10 mouse cellular contexts compared by ENCODE assay signal in genomic region chr19:34547976-34548375, GRCm38 (mm10). TPM values are rescaled to one million over a fixed set of nuclear protein-coding genes. Genes with fewer than 3 reads are reported as not detected.
DNase-seq lines count a peak whose midpoint lies in the region; ATAC-seq and TF ChIP-seq lines count a peak whose summit lies in the region.
"Had no signal": no experiment of that assay in that cellular context is flagged by ENCODE, and none has a peak within 500 bp of the region (broad histone marks: within the 10 kb centered on the region; RNA-seq: fewer than 3 reads in every experiment).

No protein-coding gene starts in this region.

- WGBS in intestine, postnatal 0 days, result 42% methylated on average over 7 of the region's 7 CpGs
- 38% methylated on average over 7 of the region's 7 CpGs for WGBS in intestine, embryonic 16.5 days
- 24% methylated on average over 7 of the region's 7 CpGs for WGBS in olfactory bulb, adult 2 months

- peak; percentile 67 for DNase-seq in adrenal gland, adult 8-10 months
- DNase-seq in embryo, embryonic 9.5 days (ENCODE audit: extremely low spot score), result peak; percentile 59
- peak; percentile 87 to 94 for DNase-seq in heart, postnatal 36 days
- peak; percentile 57 to 77 for DNase-seq in left cerebral cortex, postnatal 25 days (ENCODE audit: low spot score in 2 of 2)
- peak; percentile 89 for DNase-seq in thymus, postnatal 14 days

- H3K4me2 ChIP-seq in intestine, postnatal 0 days (replicated peaks; ENCODE audit: low read depth), result no peak overlapping the region
- no peak overlapping the region for H3K4me2 ChIP-seq in intestine, embryonic 16.5 days (ENCODE audit: low read depth, low read length)
- H3K4me2 ChIP-seq: stomach, embryonic 15.5 days had no signal

- no peaks in the 10 kb centered on the region for H3K36me3 ChIP-seq in intestine, postnatal 0 days (ENCODE audit: control insufficient read depth, insufficient read depth)
- no peaks in the 10 kb centered on the region for H3K36me3 ChIP-seq in intestine, embryonic 16.5 days (ENCODE audit: control insufficient read depth, insufficient read depth, low read length)
- H3K36me3 ChIP-seq: stomach, embryonic 15.5 days had no signal

- peak; percentile 91 for TF ChIP-seq CTCF in intestine, postnatal 0 days (IDR thresholded peaks at IDR 0.05; ENCODE audit: low read depth)
- TF ChIP-seq CTCF in olfactory bulb, adult 2 months (IDR thresholded peaks at IDR 0.05; ENCODE audit: insufficient read depth, low read depth, low read length), result peak; percentile 42; the same call in 1 of the 2 replicates

- peaks cover 3% of the 10 kb centered on the region; the same call in 1 of the 2 replicates for H3K4me1 ChIP-seq in intestine, postnatal 0 days (replicated peaks; ENCODE audit: control insufficient read depth, insufficient read depth, low read length)
- peaks cover 13% of the 10 kb centered on the region for H3K4me1 ChIP-seq in intestine, embryonic 16.5 days (ENCODE audit: control insufficient read depth, insufficient read depth, low read length)
- H3K4me1 ChIP-seq in olfactory bulb, adult 2 months (ENCODE audit: control insufficient read depth, insufficient read depth, low read length), result 0 out of 2 replicates have a peak, but pooled peaks cover 4% of the 10 kb centered on the region
- H3K4me1 ChIP-seq: stomach, embryonic 15.5 days had no signal

- H3K4me3 ChIP-seq in intestine, postnatal 0 days (ENCODE audit: low read depth, low read length), result no peak overlapping the region
- no peak overlapping the region for H3K4me3 ChIP-seq in intestine, embryonic 16.5 days (ENCODE audit: low read length)
- no peak overlapping the region for H3K4me3 ChIP-seq in olfactory bulb, adult 2 months (ENCODE audit: insufficient read depth, low read depth, low read length)
- H3K4me3 ChIP-seq: erythroblast, embryonic 14.5 days; stomach, embryonic 15.5 days had no signal

- no peak; the same call in 1 of the 2 replicates for ATAC-seq in intestine, postnatal 0 days
- no peak for ATAC-seq in intestine, embryonic 16.5 days

- H3K9ac ChIP-seq in intestine, postnatal 0 days (ENCODE audit: low read depth, low read length), result no peak overlapping the region
- H3K9ac ChIP-seq in intestine, embryonic 16.5 days (ENCODE audit: low read depth, low read length), result no peak overlapping the region
- H3K9ac ChIP-seq: stomach, embryonic 15.5 days had no signal

- intact Hi-C loops in heart, postnatal 36 days (cut with DNase I), result loop anchor here (1.0 to 2.0 kb wide), 4 partner anchors 57 to 307 kb away; no protein-coding TSS in a partner anchor
- intact Hi-C loops in left cerebral cortex, postnatal 25 days (cut with DNase I), result loop anchor here (1.0 to 5.0 kb wide), 2 partner anchors 89 to 211 kb away; no protein-coding TSS in a partner anchor

- no peak overlapping the region for H3K27ac ChIP-seq in intestine, postnatal 0 days (ENCODE audit: low read depth, low read length)
- H3K27ac ChIP-seq in intestine, embryonic 16.5 days (ENCODE audit: low read length), result no peak overlapping the region
- no peak overlapping the region for H3K27ac ChIP-seq in olfactory bulb, adult 2 months (ENCODE audit: insufficient read depth, low read depth, low read length)
- H3K27ac ChIP-seq: stomach, embryonic 15.5 days had no signal

- TF ChIP-seq POLR2A in olfactory bulb, adult 2 months (IDR thresholded peaks at IDR 0.05; ENCODE audit: insufficient read depth, low read depth, low read length), result no peak

- H3K27me3 ChIP-seq in intestine, postnatal 0 days (replicated peaks; ENCODE audit: control insufficient read depth, insufficient read depth, low read length), result no peaks in the 10 kb centered on the region
- H3K27me3 ChIP-seq in intestine, embryonic 16.5 days (replicated peaks; ENCODE audit: control insufficient read depth, insufficient read depth, low read length), result no peaks in the 10 kb centered on the region
- H3K27me3 ChIP-seq: stomach, embryonic 15.5 days had no signal

- H3K9me3 ChIP-seq in intestine, postnatal 0 days (ENCODE audit: control insufficient read depth), result no peaks in the 10 kb centered on the region
- no peaks in the 10 kb centered on the region for H3K9me3 ChIP-seq in intestine, embryonic 16.5 days (ENCODE audit: control insufficient read depth, low read length)
- H3K9me3 ChIP-seq: stomach, embryonic 15.5 days had no signal

RNA-seq across cellular contexts. Expression of gene Ifit2, which starts 2.5 kb away (rescaled TPM):
- polyA plus RNA-seq in intestine, postnatal 0 days (2015; fragmentation: Nextera tagmentation; extraction: Ambion mirVana), result 13.1 and 15.1 TPM in 2 replicates
- polyA plus RNA-seq in intestine, embryonic 16.5 days (2015; fragmentation: Nextera tagmentation; extraction: Ambion mirVana), result 5.7 and 5.8 TPM in 2 replicates
- total RNA-seq in adrenal gland, adult 8-10 months (2022), result 1 to 10 TPM; 3.7 to 6.2 (median 4.7) TPM
- 1 to 10 TPM; 5.8 to 6.5 TPM for total RNA-seq in heart, postnatal 36 days (2021)
- 1 to 10 TPM; 5.6 to 7.2 TPM for total RNA-seq in left cerebral cortex, postnatal 25 days (2021)
- polyA plus RNA-seq in olfactory bulb, adult 2 months (2012; ENCODE audit: insufficient read depth, insufficient read length, low replicate concordance, missing spikeins), result not detected in 2 replicates

RNA-seq across cellular contexts. Expression of gene Lipa, which starts 20.7 kb away (rescaled TPM):
- polyA plus RNA-seq in intestine, postnatal 0 days (2015; fragmentation: Nextera tagmentation; extraction: Ambion mirVana), result 191 and 206 TPM in 2 replicates
- 39.9 and 42.2 TPM in 2 replicates for polyA plus RNA-seq in intestine, embryonic 16.5 days (2015; fragmentation: Nextera tagmentation; extraction: Ambion mirVana)
- total RNA-seq in adrenal gland, adult 8-10 months (2022), result 100 to 1,000 TPM; 101 to 277 (median 170) TPM
- 10 to 100 TPM; 28.0 to 28.4 TPM for total RNA-seq in heart, postnatal 36 days (2021)
- 10 to 100 TPM; 17.5 to 19.7 TPM for total RNA-seq in left cerebral cortex, postnatal 25 days (2021)
- polyA plus RNA-seq in olfactory bulb, adult 2 months (2012; ENCODE audit: insufficient read depth, insufficient read length, low replicate concordance, missing spikeins), result not detected in 2 replicates

RNA-seq across cellular contexts. Expression of gene Ifit3, which starts 35.4 kb away (rescaled TPM):
- 43.5 and 50.2 TPM in 2 replicates for polyA plus RNA-seq in intestine, postnatal 0 days (2015; fragmentation: Nextera tagmentation; extraction: Ambion mirVana)
- polyA plus RNA-seq in intestine, embryonic 16.5 days (2015; fragmentation: Nextera tagmentation; extraction: Ambion mirVana), result 0.70 and 1.6 TPM in 2 replicates
- 10 to 100 TPM in 2 of 4 experiments, 1 to 10 TPM in 2; 7.0 to 15.3 (median 9.9) TPM for total RNA-seq in adrenal gland, adult 8-10 months (2022)
- 1 to 10 TPM; 4.2 to 9.2 TPM for total RNA-seq in heart, postnatal 36 days (2021)
- total RNA-seq in left cerebral cortex, postnatal 25 days (2021), result 1 to 10 TPM; 3.7 to 4.5 TPM
- polyA plus RNA-seq in olfactory bulb, adult 2 months (2012; ENCODE audit: insufficient read depth, insufficient read length, low replicate concordance, missing spikeins), result not detected in 2 replicates
- polyA plus RNA-seq: erythroblast, embryonic 14.5 days had no signal

RNA-seq across cellular contexts. Expression of gene Ifit1bl1, which starts 53.8 kb away (rescaled TPM):
- 18.8 and 19.4 TPM in 2 replicates for polyA plus RNA-seq in intestine, postnatal 0 days (2015; fragmentation: Nextera tagmentation; extraction: Ambion mirVana)
- polyA plus RNA-seq in intestine, embryonic 16.5 days (2015; fragmentation: Nextera tagmentation; extraction: Ambion mirVana), result 0.86 and 0.88 TPM in 2 replicates
- total RNA-seq in adrenal gland, adult 8-10 months (2022), result 1 to 10 TPM in 2 of 4 experiments, under 1 TPM in 2; 0.98 to 1.2 (median 1.0) TPM
- 1 to 10 TPM; 1.1 to 1.9 TPM for total RNA-seq in heart, postnatal 36 days (2021)
- 1 to 10 TPM; 1.8 to 2.2 TPM for total RNA-seq in left cerebral cortex, postnatal 25 days (2021)
- polyA plus RNA-seq in olfactory bulb, adult 2 months (2012; ENCODE audit: insufficient read depth, insufficient read length, low replicate concordance, missing spikeins), result not detected in 2 replicates

RNA-seq across cellular contexts. Expression of gene Ifit3b, which starts 59.8 kb away (rescaled TPM):
- polyA plus RNA-seq in intestine, postnatal 0 days (2015; fragmentation: Nextera tagmentation; extraction: Ambion mirVana), result 2.2 and 2.3 TPM in 2 replicates
- polyA plus RNA-seq in intestine, embryonic 16.5 days (2015; fragmentation: Nextera tagmentation; extraction: Ambion mirVana), result 0.15 and 0.32 TPM in 2 replicates
- 1 to 10 TPM; 2.6 to 7.4 (median 5.4) TPM for total RNA-seq in adrenal gland, adult 8-10 months (2022)
- total RNA-seq in heart, postnatal 36 days (2021), result 1 to 10 TPM; 1.8 to 3.5 TPM
- 1 to 10 TPM; 1.9 to 2.0 TPM for total RNA-seq in left cerebral cortex, postnatal 25 days (2021)
- not detected in 2 replicates for polyA plus RNA-seq in olfactory bulb, adult 2 months (2012; ENCODE audit: insufficient read depth, insufficient read length, low replicate concordance, missing spikeins)
- polyA plus RNA-seq: erythroblast, embryonic 14.5 days had no signal
